Comparison of ENCODE assay signal across 9 mouse cellular contexts in genomic region chr9:107984052-107984753, GRCm38 (mm10). TPM values are rescaled to one million over a fixed set of nuclear protein-coding genes. Genes with fewer than 3 reads are reported as not detected.
DNase-seq lines count a peak whose midpoint lies in the region; ATAC-seq and TF ChIP-seq lines count a peak whose summit lies in the region.
"Had no signal": no experiment of that assay in that cellular context is flagged by ENCODE, and none has a peak within 500 bp of the region (broad histone marks: within the 10 kb centered on the region; RNA-seq: fewer than 3 reads in every experiment).

No protein-coding gene starts in this region.

- no peak for TF ChIP-seq POLR2A in limb, embryonic 14.5 days (IDR thresholded peaks at IDR 0.05; ENCODE audit: borderline replicate concordance, extremely low read depth, insufficient read depth, insufficient read length)

- no peaks in the 10 kb centered on the region for H3K27me3 ChIP-seq in heart, embryonic 13.5 days (replicated peaks)
- no peaks in the 10 kb centered on the region for H3K27me3 ChIP-seq in limb, embryonic 14.5 days (ENCODE audit: control insufficient read depth, insufficient read depth, low read length)
- no peaks in the 10 kb centered on the region for H3K27me3 ChIP-seq in stomach, embryonic 14.5 days (ENCODE audit: control insufficient read depth, insufficient read depth, low read length)

- H3K36me3 ChIP-seq in heart, embryonic 13.5 days = peaks cover 26% of the 10 kb centered on the region
- peaks cover 11% of the 10 kb centered on the region for H3K36me3 ChIP-seq in limb, embryonic 14.5 days (ENCODE audit: control insufficient read depth, insufficient read depth, low read length)
- no peaks in the 10 kb centered on the region; the same call in 1 of the 2 replicates for H3K36me3 ChIP-seq in stomach, embryonic 14.5 days (ENCODE audit: control insufficient read depth, insufficient read depth, low read length)

- 42% methylated on average over 19 of the region's 19 CpGs for WGBS in heart, embryonic 13.5 days
- WGBS in limb, embryonic 14.5 days = 17% methylated on average over 19 of the region's 19 CpGs
- WGBS in stomach, embryonic 14.5 days = 45% methylated on average over 19 of the region's 19 CpGs

- peak overlapping the region; percentile 79 for H3K4me3 ChIP-seq in heart, embryonic 13.5 days
- peak overlapping the region; percentile 82 for H3K4me3 ChIP-seq in limb, embryonic 14.5 days (replicated peaks; ENCODE audit: low read length)
- H3K4me3 ChIP-seq in stomach, embryonic 14.5 days (ENCODE audit: low read depth, low read length) = peak overlapping the region; percentile 45

- H3K9ac ChIP-seq in heart, embryonic 13.5 days = peak overlapping the region; percentile 92
- H3K9ac ChIP-seq in limb, embryonic 14.5 days (ENCODE audit: low read depth, low read length, severe bottlenecking) = peak overlapping the region; percentile 83
- H3K9ac ChIP-seq in stomach, embryonic 14.5 days (replicated peaks; ENCODE audit: low read depth, low read length) = peak overlapping the region; percentile 59

- DNase-seq in thymus, postnatal 25 days = peak; percentile 22
- DNase-seq in thymus, postnatal 10 days (ENCODE audit: low spot score in 2 of 2) = no peak
- no peak for DNase-seq in limb, embryonic 14.5 days (ENCODE audit: low spot score)
- DNase-seq in left cerebral cortex, adult 11 months (ENCODE audit: low spot score) = no peak
- DNase-seq in gastrocnemius, adult 18-20 months (ENCODE audit: low spot score) = no peak

- peak overlapping the region; percentile 91 for H3K4me2 ChIP-seq in heart, embryonic 13.5 days
- peak overlapping the region; percentile 96 for H3K4me2 ChIP-seq in limb, embryonic 14.5 days (replicated peaks; ENCODE audit: low read depth, low read length, severe bottlenecking)
- peak overlapping the region; percentile 88 for H3K4me2 ChIP-seq in stomach, embryonic 14.5 days (replicated peaks; ENCODE audit: low read depth, low read length)

- H3K9me3 ChIP-seq in heart, embryonic 13.5 days = no peaks in the 10 kb centered on the region
- no peaks in the 10 kb centered on the region for H3K9me3 ChIP-seq in limb, embryonic 14.5 days (ENCODE audit: control insufficient read depth, low read length)
- no peaks in the 10 kb centered on the region for H3K9me3 ChIP-seq in stomach, embryonic 14.5 days (ENCODE audit: control insufficient read depth, low read depth, low read length)

- ATAC-seq in heart, embryonic 13.5 days (ENCODE audit: extremely low read depth, insufficient number of reproducible peaks, low FRiP score, low TSS enrichment) = no peak
- no peak for ATAC-seq in limb, embryonic 14.5 days (ENCODE audit: low FRiP score, low read depth)
- no peak for ATAC-seq in stomach, embryonic 14.5 days (ENCODE audit: insufficient number of reproducible peaks, insufficient read depth, low FRiP score, low read depth)
- ATAC-seq in cerebellum, adult (ENCODE audit: insufficient number of reproducible peaks, low FRiP score, low TSS enrichment) = no peak

- H3K4me1 ChIP-seq in heart, embryonic 13.5 days = peaks cover 68% of the 10 kb centered on the region
- peaks cover 41% of the 10 kb centered on the region for H3K4me1 ChIP-seq in limb, embryonic 14.5 days (ENCODE audit: control insufficient read depth, insufficient read depth, low read length)
- peaks cover 35% of the 10 kb centered on the region for H3K4me1 ChIP-seq in stomach, embryonic 14.5 days (ENCODE audit: control insufficient read depth, insufficient read depth, low read length)

- peak overlapping the region; percentile 100 for H3K27ac ChIP-seq in heart, embryonic 13.5 days (replicated peaks)
- peak overlapping the region; percentile 99 for H3K27ac ChIP-seq in limb, embryonic 14.5 days (replicated peaks; ENCODE audit: low read depth, low read length)
- H3K27ac ChIP-seq in stomach, embryonic 14.5 days (ENCODE audit: low read length) = peak overlapping the region; percentile 100

RNA-seq across cellular contexts. Expression of gene Gm20661, which starts 1.3 kb away (rescaled TPM):
- 3.8 and 4.6 TPM in 2 replicates for polyA plus RNA-seq in heart, embryonic 13.5 days (2015; fragmentation: Nextera tagmentation; extraction: Ambion mirVana)
- polyA plus RNA-seq in limb, embryonic 14.5 days (2012; rRNA removed) = 16.7 and 19.6 TPM in 2 replicates
- polyA plus RNA-seq in limb, embryonic 14.5 days (2014; fragmentation: Nextera tagmentation; extraction: Ambion mirVana) = 7.9 and 8.2 TPM in 2 replicates
- polyA plus RNA-seq in stomach, embryonic 14.5 days (2014; fragmentation: Nextera tagmentation; extraction: Ambion mirVana) = 11.6 and 12.8 TPM in 2 replicates
- not detected for total RNA-seq in gastrocnemius, adult 18-20 months (2021)
- total RNA-seq: neutrophil, adult 5-6 weeks had no signal

RNA-seq across cellular contexts. Expression of gene Inka1, which starts 1.5 kb away (rescaled TPM):
- polyA plus RNA-seq in heart, embryonic 13.5 days (2015; fragmentation: Nextera tagmentation; extraction: Ambion mirVana) = 50.6 and 52.7 TPM in 2 replicates
- 79.6 and 84.6 TPM in 2 replicates for polyA plus RNA-seq in limb, embryonic 14.5 days (2012; rRNA removed)
- polyA plus RNA-seq in limb, embryonic 14.5 days (2014; fragmentation: Nextera tagmentation; extraction: Ambion mirVana) = 112 and 118 TPM in 2 replicates
- polyA plus RNA-seq in stomach, embryonic 14.5 days (2014; fragmentation: Nextera tagmentation; extraction: Ambion mirVana) = 52.9 and 64.9 TPM in 2 replicates
- 1 to 10 TPM; 1.5 to 3.0 TPM for total RNA-seq in gastrocnemius, adult 18-20 months (2021)

RNA-seq across cellular contexts. Expression of gene Cdhr4, which starts 8.1 kb away (rescaled TPM):
- polyA plus RNA-seq in heart, embryonic 13.5 days (2015; fragmentation: Nextera tagmentation; extraction: Ambion mirVana) = 7.6 and 7.7 TPM in 2 replicates
- polyA plus RNA-seq in limb, embryonic 14.5 days (2012; rRNA removed) = 63.3 and 98.3 TPM in 2 replicates
- 13.0 and 20.6 TPM in 2 replicates for polyA plus RNA-seq in limb, embryonic 14.5 days (2014; fragmentation: Nextera tagmentation; extraction: Ambion mirVana)
- 19.7 and 23.9 TPM in 2 replicates for polyA plus RNA-seq in stomach, embryonic 14.5 days (2014; fragmentation: Nextera tagmentation; extraction: Ambion mirVana)
- total RNA-seq in gastrocnemius, adult 18-20 months (2021) = not detected
- total RNA-seq: neutrophil, adult 5-6 weeks had no signal

RNA-seq across cellular contexts. Expression of gene Uba7, which starts 8.9 kb away (rescaled TPM):
- polyA plus RNA-seq in heart, embryonic 13.5 days (2015; fragmentation: Nextera tagmentation; extraction: Ambion mirVana) = 31.7 and 35.0 TPM in 2 replicates
- 28.2 and 33.6 TPM in 2 replicates for polyA plus RNA-seq in limb, embryonic 14.5 days (2012; rRNA removed)
- polyA plus RNA-seq in limb, embryonic 14.5 days (2014; fragmentation: Nextera tagmentation; extraction: Ambion mirVana) = 32.2 and 33.4 TPM in 2 replicates
- 48.7 and 54.0 TPM in 2 replicates for polyA plus RNA-seq in stomach, embryonic 14.5 days (2014; fragmentation: Nextera tagmentation; extraction: Ambion mirVana)
- 1 to 10 TPM; 2.6 to 2.8 TPM for total RNA-seq in gastrocnemius, adult 18-20 months (2021)

RNA-seq across cellular contexts. Expression of gene Gm20662, which starts 11.9 kb away (rescaled TPM):
- polyA plus RNA-seq in heart, embryonic 13.5 days (2015; fragmentation: Nextera tagmentation; extraction: Ambion mirVana) = 0.71 TPM in 1 of 2 replicates, not detected in the other
- polyA plus RNA-seq in limb, embryonic 14.5 days (2012; rRNA removed) = 6.8 and 12.4 TPM in 2 replicates
- 0.66 and 0.76 TPM in 2 replicates for polyA plus RNA-seq in limb, embryonic 14.5 days (2014; fragmentation: Nextera tagmentation; extraction: Ambion mirVana)
- polyA plus RNA-seq in stomach, embryonic 14.5 days (2014; fragmentation: Nextera tagmentation; extraction: Ambion mirVana) = 0.20 and 0.84 TPM in 2 replicates
- total RNA-seq in gastrocnemius, adult 18-20 months (2021) = not detected
